Mouse (Mus musculus) testis, postnatal 10 days (tissue): Measurements from ENCODE around the gene Pof1b.

ENCODE experiments used
- DNase-seq: peaks from one replicate; pipeline ENCODE4 v3.0.0; 2021; ENCODE audit warnings: low spot score

The Pof1b gene

DNA sequence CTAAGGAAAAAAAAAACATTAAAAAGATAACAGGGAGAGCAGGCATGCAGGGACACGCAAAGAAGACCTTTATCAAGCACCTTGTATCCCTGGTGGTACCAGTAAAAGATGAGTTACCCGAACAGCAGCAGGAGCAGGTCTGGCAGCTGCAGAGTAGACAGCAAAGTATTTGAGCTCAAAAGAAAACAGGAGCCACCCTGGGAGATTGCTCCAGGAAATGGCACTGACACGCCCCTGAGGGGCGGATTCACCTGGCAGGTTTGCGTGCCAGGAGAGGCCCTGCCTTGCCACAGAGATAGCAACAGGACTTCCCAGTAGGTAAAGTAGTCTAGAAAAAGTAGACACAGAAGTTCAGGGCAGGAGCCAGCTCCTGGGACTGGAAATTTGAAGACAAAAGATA is at the start of gene Pof1b:
Pof1b (minus strand) TSS at position 144 of the 400 bp plus-strand sequence.
- no peak for DNase-seq

DNA sequence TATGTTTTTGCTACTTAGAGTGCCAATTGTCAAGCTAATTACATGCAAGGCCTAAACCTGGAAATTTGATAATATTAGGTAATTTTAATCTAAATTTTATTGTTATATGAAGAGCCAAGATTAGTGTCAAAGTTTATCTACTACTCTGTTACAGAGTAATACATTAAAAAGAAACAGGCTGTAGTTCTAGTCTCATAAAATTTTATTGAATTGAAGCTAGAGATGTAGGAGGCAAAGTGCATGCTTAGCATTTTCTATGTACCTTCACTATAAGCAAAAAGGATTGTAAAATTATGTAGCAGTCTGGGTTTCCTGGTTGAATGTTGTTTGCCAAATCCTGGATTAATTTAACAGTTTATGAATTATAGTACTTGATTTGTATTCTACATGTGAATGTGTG is 18.1 kb upstream of the Pof1b start:
- DNase-seq = no peak

DNA sequence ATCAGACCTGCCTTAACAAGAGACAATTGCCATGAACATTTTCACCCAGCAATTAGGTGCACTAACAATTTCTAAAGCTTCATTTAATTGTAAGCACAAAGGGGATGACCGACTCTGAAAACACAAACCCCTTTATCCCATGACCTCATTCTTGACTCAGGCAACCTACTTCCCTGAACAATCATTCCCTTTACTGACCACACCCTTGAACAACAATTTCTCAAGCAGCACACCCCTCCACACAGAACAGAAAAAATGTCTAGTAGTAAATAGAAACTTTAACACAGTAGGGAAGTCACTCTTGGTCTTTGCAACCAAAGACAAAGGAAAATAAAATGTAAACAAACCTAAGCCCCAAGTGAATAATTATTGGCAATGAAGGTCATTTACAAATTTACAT is 4.1 kb downstream of the Pof1b start:
- DNase-seq = no peak

DNA sequence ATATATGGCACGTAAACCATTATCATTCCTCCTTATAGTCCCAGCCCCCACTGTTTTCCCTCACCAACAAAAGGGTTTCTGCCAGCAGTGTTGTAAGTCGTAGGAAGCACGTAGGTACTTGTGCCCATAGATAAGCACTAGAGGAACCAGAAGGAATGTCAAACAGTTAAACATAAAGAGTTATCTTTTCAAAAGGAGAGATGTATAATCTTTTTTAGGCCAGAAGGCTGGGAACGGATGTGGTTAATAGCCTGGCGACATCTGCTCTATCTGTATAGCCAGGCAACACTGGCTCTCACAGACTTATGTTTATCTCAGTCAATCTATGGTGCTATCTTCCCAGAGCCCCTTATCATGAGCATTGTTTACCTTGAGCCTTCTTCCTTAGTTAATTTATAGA is 17.8 kb downstream of the Pof1b start:
- no peak for DNase-seq

DNA sequence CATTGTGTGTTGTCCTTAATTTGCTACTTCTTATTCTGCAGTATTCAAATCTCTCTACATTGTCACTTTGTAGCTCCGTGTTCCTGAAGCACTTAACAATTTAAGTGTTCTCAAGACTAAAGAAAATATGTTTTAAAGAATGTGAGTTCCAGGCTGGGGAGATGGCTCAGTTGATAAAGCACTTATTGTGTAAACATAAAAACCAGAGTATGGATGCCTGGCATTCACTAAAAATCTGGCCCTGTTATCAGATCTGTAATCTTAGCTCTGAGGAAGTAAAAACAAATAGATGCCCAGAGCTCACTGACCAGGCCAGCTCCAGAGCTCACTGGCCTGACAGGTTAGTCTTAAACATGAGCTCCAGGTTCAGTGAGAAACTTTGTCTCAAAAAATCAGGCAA is 22.9 kb downstream of the Pof1b start:
- no peak for DNase-seq

DNA sequence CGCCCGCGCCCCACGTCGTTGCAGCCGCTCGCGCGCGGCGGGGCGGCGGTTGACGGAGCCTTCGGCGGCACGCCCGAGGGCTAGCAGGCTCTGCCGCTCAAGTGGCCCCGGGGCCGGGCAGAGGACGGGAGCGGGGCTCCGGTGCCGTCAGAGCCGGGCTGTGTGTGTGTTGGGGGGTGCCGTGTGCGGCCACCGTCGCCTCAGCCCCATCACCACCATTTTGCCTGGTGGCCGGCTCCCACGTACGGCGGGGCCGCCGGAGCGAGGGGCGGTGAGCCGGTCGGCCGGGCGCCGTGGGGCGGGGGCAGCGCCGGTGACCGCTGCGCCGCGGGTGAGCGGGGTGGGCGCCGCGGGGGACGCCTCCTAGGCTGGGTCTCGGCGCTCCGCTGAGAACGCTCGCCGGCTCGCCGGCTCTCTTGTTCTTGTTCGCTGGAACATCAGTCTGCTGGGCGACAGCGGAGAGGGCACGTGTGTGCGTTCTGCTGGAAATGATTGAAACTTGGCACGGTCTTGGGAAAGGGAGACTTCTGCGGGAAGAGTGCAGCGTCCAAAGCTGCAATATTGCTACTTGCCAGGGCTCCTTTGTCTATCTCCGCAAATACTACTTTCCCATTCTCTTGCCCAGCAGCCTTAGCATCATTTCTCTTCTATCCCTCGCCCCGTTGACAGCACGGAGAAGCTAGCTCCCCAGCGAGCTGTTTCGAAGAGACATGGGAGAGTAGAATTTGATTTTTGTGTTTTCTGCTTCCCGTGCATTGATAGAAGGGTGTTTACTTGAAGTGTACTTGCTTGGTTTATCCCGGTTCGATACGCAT is 96.9 kb downstream of the Pof1b start:
- peak; percentile 46 for DNase-seq

DNA sequence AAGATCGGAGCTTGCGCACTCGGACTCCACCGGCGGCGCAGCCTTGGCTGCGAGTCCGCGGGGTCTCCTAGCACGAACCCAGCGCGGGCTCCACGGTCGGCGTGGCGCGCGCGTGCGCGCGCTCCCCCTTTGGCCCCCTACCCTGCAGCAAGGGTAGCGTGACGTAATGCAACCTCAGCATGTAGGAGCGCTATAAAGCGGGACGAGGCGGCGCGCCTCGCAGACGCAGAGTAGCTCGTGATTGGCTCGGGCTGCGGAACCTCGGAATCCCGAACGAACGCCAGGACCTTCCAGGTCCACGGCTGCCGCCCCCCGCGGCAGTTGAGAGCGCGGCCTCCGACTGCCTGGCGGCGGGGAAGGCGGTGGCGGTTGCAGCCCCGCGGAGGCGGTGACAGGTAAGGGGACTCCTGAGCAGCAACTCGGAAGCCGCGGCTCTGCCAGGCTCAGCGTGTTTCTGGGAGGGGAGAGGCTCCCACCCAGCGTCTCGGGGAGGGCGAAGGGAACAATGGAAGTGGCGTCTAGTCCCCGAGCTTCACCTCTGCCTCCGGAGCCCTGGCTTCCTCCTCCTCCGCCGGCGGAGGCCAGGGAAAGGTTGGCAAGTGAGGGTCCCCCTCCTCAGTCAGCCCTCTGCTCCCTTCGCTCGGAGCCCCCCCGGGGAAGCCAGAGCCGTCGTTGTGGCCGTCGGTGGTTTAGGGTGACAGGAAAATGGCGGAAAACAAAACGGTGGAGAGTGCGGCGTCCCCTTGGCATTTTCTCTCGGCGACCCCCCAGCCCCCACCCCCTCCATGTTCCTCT is 97.7 kb downstream of the Pof1b start, which contains the start of gene Zfp711:
Zfp711 (plus strand) TSS at position 16 of the 795 bp plus-strand sequence.
- DNase-seq = peak; percentile 70
